Mouse (Mus musculus): ENCODE measurements around the gene Tbx21. TPM values are rescaled to one million over a fixed set of nuclear protein-coding genes. Genes with fewer than 3 reads are reported as not detected.
A peak's percentile ranks its signal among the peaks of the same experiment; 100 is the strongest.

The Tbx21 gene
- polyA plus RNA-seq, 1 experiment from 2014 or later, result 0.15 TPM

GRCm38 (mm10) chr11:97126645-97127468 lies 11.7 kb upstream of the Tbx21 start:
- Histone ChIP-seq H3K27me3 (ENCODE audit: control insufficient read depth, insufficient read depth, low read depth, low read length) (peaks cover 6% of the 10 kb centered on the region), H3K27ac (ENCODE audit: low read length) (no peak overlapping the region), H3K9me3 (replicated peaks; ENCODE audit: control insufficient read depth, low read length) (no peaks in the 10 kb centered on the region), H3K4me3 (ENCODE audit: low read depth, low read length) (peak overlapping the region; percentile 55), H3K9ac (ENCODE audit: low read depth, low read length) (peak overlapping the region; percentile 35), H3K4me2 (ENCODE audit: low read depth, low read length) (peak overlapping the region; percentile 62), H3K36me3 (ENCODE audit: control insufficient read depth, insufficient read depth) (no peaks in the 10 kb centered on the region), H3K4me1 (ENCODE audit: control insufficient read depth, low read depth, low read length) (peaks cover 3% of the 10 kb centered on the region; the same call in 1 of the 2 replicates)
- 4% methylated on average over 32 of the region's 32 CpGs for whole genome bisulfite sequencing (ENCODE audit: insufficient replicate concordance)
- ATAC-seq (ENCODE audit: low read depth), result peak; percentile 67

- Histone ChIP-seq H3K9me3 (replicated peaks; ENCODE audit: control insufficient read depth, low read length) (no peaks in the 10 kb centered on the region), H3K36me3 (ENCODE audit: control insufficient read depth, insufficient read depth) (no peaks in the 10 kb centered on the region), H3K4me1 (ENCODE audit: control insufficient read depth, low read depth, low read length) (peaks cover 3% of the 10 kb centered on the region; the same call in 1 of the 2 replicates), H3K27me3 (ENCODE audit: control insufficient read depth, insufficient read depth, low read depth, low read length) (peaks cover 6% of the 10 kb centered on the region), H3K27ac (ENCODE audit: low read length) (no peak overlapping the region), H3K4me2 (ENCODE audit: low read depth, low read length) (no peak overlapping the region), H3K9ac (ENCODE audit: low read depth, low read length) (no peak overlapping the region), H3K4me3 (ENCODE audit: low read depth, low read length) (no peak overlapping the region)
- WGBS (ENCODE audit: insufficient replicate concordance), result 56% methylated on average over 10 of the region's 10 CpGs
- no peak for ATAC-seq (ENCODE audit: low read depth)
Measured at GRCm38 (mm10) chr11:97124266-97125036, 9.3 kb upstream of the Tbx21 start.

- Histone ChIP-seq H3K4me3 (ENCODE audit: low read depth, low read length) (no peak overlapping the region), H3K36me3 (ENCODE audit: control insufficient read depth, insufficient read depth) (no peaks in the 10 kb centered on the region), H3K27me3 (ENCODE audit: control insufficient read depth, insufficient read depth, low read depth, low read length) (peaks cover 15% of the 10 kb centered on the region), H3K9ac (ENCODE audit: low read depth, low read length) (no peak overlapping the region), H3K27ac (ENCODE audit: low read length) (no peak overlapping the region), H3K4me2 (ENCODE audit: low read depth, low read length) (no peak overlapping the region), H3K9me3 (replicated peaks; ENCODE audit: control insufficient read depth, low read length) (no peaks in the 10 kb centered on the region), H3K4me1 (ENCODE audit: control insufficient read depth, low read depth, low read length) (peaks cover 3% of the 10 kb centered on the region; the same call in 1 of the 2 replicates)
- ATAC-seq (ENCODE audit: low read depth), result no peak
- WGBS (ENCODE audit: insufficient replicate concordance), result 9% methylated on average over 11 of the region's 11 CpGs
Measured at GRCm38 (mm10) chr11:97123282-97123890, 8.3 kb upstream of the Tbx21 start.

GRCm38 (mm10) chr11:97120641-97121040 lies 5.5 kb upstream of the Tbx21 start:
- ATAC-seq (ENCODE audit: low read depth), result no peak
- Histone ChIP-seq H3K4me3 (ENCODE audit: low read depth, low read length) (no peak overlapping the region), H3K27me3 (ENCODE audit: control insufficient read depth, insufficient read depth, low read depth, low read length) (peaks cover 33% of the 10 kb centered on the region), H3K4me2 (ENCODE audit: low read depth, low read length) (no peak overlapping the region), H3K36me3 (ENCODE audit: control insufficient read depth, insufficient read depth) (no peaks in the 10 kb centered on the region), H3K4me1 (ENCODE audit: control insufficient read depth, low read depth, low read length) (no peaks in the 10 kb centered on the region), H3K27ac (ENCODE audit: low read length) (no peak overlapping the region), H3K9ac (ENCODE audit: low read depth, low read length) (no peak overlapping the region), H3K9me3 (replicated peaks; ENCODE audit: control insufficient read depth, low read length) (no peaks in the 10 kb centered on the region)
- 51% methylated on average over 3 of the region's 3 CpGs for WGBS (ENCODE audit: insufficient replicate concordance)

GRCm38 (mm10) chr11:97120221-97120620 lies 5.1 kb upstream of the Tbx21 start:
- H3K4me3 ChIP-seq (ENCODE audit: low read depth, low read length), result no peak overlapping the region
- H3K4me1 ChIP-seq (ENCODE audit: control insufficient read depth, low read depth, low read length), result no peaks in the 10 kb centered on the region
- 67% methylated on average over 10 of the region's 10 CpGs for WGBS (ENCODE audit: insufficient replicate concordance)
- no peak for ATAC-seq (ENCODE audit: low read depth)
- no peaks in the 10 kb centered on the region for H3K36me3 ChIP-seq (ENCODE audit: control insufficient read depth, insufficient read depth)
- H3K27ac ChIP-seq (ENCODE audit: low read length), result no peak overlapping the region
- H3K9me3 ChIP-seq (replicated peaks; ENCODE audit: control insufficient read depth, low read length), result no peaks in the 10 kb centered on the region
- peaks cover 37% of the 10 kb centered on the region for H3K27me3 ChIP-seq (ENCODE audit: control insufficient read depth, insufficient read depth, low read depth, low read length)
- no peak overlapping the region for H3K9ac ChIP-seq (ENCODE audit: low read depth, low read length)
- H3K4me2 ChIP-seq (ENCODE audit: low read depth, low read length), result no peak overlapping the region

- no peaks in the 10 kb centered on the region for H3K9me3 ChIP-seq (replicated peaks; ENCODE audit: control insufficient read depth, low read length)
- no peak overlapping the region for H3K9ac ChIP-seq (ENCODE audit: low read depth, low read length)
- no peak for ATAC-seq (ENCODE audit: low read depth)
- WGBS (ENCODE audit: insufficient replicate concordance), result 5% methylated on average over 11 of the region's 11 CpGs
- H3K27me3 ChIP-seq (ENCODE audit: control insufficient read depth, insufficient read depth, low read depth, low read length), result peaks cover 67% of the 10 kb centered on the region
- H3K27ac ChIP-seq (ENCODE audit: low read length), result no peak overlapping the region
- H3K4me1 ChIP-seq (ENCODE audit: control insufficient read depth, low read depth, low read length), result peaks cover 3% of the 10 kb centered on the region; the same call in 1 of the 2 replicates
- H3K4me3 ChIP-seq (ENCODE audit: low read depth, low read length), result peak overlapping the region; percentile 38; the same call in 1 of the 2 replicates
- H3K4me2 ChIP-seq (ENCODE audit: low read depth, low read length), result peak overlapping the region; percentile 53
- H3K36me3 ChIP-seq (ENCODE audit: control insufficient read depth, insufficient read depth), result no peaks in the 10 kb centered on the region
Measured at GRCm38 (mm10) chr11:97115797-97116196, 666 bp upstream of the Tbx21 start.

GRCm38 (mm10) chr11:97112519-97113125 lies 2.5 kb downstream of the Tbx21 start:
- H3K27ac ChIP-seq (ENCODE audit: low read length), result no peak overlapping the region
- no peak overlapping the region for H3K9ac ChIP-seq (ENCODE audit: low read depth, low read length)
- H3K4me1 ChIP-seq (ENCODE audit: control insufficient read depth, low read depth, low read length), result peaks cover 3% of the 10 kb centered on the region; the same call in 1 of the 2 replicates
- H3K4me3 ChIP-seq (ENCODE audit: low read depth, low read length), result no peak overlapping the region
- ATAC-seq (ENCODE audit: low read depth), result no peak
- no peaks in the 10 kb centered on the region for H3K36me3 ChIP-seq (ENCODE audit: control insufficient read depth, insufficient read depth)
- WGBS (ENCODE audit: insufficient replicate concordance), result 67% methylated on average over 9 of the region's 9 CpGs
- no peak overlapping the region for H3K4me2 ChIP-seq (ENCODE audit: low read depth, low read length)
- no peaks in the 10 kb centered on the region for H3K9me3 ChIP-seq (replicated peaks; ENCODE audit: control insufficient read depth, low read length)
- H3K27me3 ChIP-seq (ENCODE audit: control insufficient read depth, insufficient read depth, low read depth, low read length), result peaks cover 51% of the 10 kb centered on the region

GRCm38 (mm10) chr11:97108976-97109375 lies 6.2 kb downstream of the Tbx21 start:
- WGBS (ENCODE audit: insufficient replicate concordance), result 67% methylated on average over 16 of the region's 16 CpGs

More at GRCm38 (mm10) chr11:97108976-97109375, 6.2 kb downstream of the Tbx21 start:
- Histone ChIP-seq H3K9ac (ENCODE audit: low read depth, low read length) (no peak overlapping the region), H3K9me3 (replicated peaks; ENCODE audit: control insufficient read depth, low read length) (no peaks in the 10 kb centered on the region), H3K36me3 (ENCODE audit: control insufficient read depth, insufficient read depth) (no peaks in the 10 kb centered on the region), H3K4me2 (ENCODE audit: low read depth, low read length) (no peak overlapping the region), H3K27ac (ENCODE audit: low read length) (no peak overlapping the region), H3K27me3 (ENCODE audit: control insufficient read depth, insufficient read depth, low read depth, low read length) (peaks cover 17% of the 10 kb centered on the region), H3K4me3 (ENCODE audit: low read depth, low read length) (no peak overlapping the region), H3K4me1 (ENCODE audit: control insufficient read depth, low read depth, low read length) (no peaks in the 10 kb centered on the region)
- ATAC-seq (ENCODE audit: low read depth), result no peak

Measured in liver, embryonic 16.5 days (tissue).